Mouse (Mus musculus) fat pad, adult 2 months (tissue): Measurements from ENCODE around the gene Ndufaf5.
A peak's percentile ranks its signal among the peaks of the same experiment; 100 is the strongest.
"Not testable (repeated sequence)": the region's sequence is repeated elsewhere in the genome, so short reads cannot be mapped to it uniquely, and the experiment has no call there.

ENCODE experiments used
- DNase-seq: peaks from one replicate; pipeline ENCODE4 v3.0.0-alpha.2; 2011; ENCODE audit warnings: low read depth, low spot score; ENCODE audit errors: extremely low read depth

Ndufaf5 gene

DNA sequence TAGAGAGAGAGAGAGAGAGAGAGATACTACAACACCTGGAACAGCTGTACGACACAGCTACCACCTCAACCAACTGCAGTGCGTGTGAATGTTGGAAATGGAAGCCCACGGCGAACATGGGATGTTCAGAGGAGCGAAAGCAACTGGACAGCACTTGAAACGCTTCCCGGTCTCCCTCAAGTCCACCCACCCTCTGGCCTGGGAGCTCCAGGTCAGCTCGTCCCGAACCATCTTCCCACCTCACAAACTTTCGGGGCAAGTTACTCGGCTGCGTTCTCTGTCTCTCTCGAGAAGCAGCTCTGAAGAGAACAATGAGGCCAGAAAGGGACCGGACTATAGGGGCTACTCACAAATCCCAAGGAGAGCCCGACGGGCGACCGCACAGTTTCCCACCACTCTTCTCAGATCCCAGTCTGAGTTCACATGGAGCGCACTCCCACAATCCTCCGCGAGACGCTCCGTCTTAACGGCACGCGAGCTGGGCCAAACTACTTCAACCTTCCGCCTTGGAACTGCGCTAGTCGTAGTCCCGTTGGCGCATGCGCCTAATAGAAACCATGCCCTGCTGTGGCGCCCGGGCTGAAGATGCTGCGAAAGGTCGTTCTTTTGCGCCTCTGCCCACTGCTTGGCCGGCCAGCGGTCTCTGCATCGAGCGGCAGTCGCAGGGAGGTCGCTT lies at the start of gene Ndufaf5, which contains the start of gene Esf1:
Ndufaf5 (plus strand) TSS at position 523 of the 676 bp plus-strand sequence.
Esf1 (minus strand) TSS at position 438 of the 676 bp plus-strand sequence.
- peak; percentile 52 for DNase-seq

DNA sequence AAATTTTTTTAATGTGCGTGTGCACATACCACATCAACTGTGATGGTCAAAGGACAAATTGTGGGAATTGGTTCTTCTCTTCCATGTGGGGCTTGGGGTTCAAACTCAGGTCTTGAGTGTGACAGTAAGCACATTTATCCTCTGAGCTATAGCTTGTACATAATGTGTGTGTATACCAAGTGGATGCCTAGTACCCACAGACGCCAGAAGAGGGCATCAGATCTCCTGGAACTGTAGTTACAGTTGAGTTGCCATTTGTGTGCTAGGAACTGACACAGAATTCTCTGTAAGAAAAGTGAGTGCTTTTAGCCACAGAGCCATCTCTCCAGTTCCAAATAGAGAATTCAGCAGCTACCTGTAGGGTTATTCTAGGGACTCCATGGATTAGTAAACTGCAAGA lies 44.9 kb upstream of the Ndufaf5 start:
- DNase-seq: no peak

DNA sequence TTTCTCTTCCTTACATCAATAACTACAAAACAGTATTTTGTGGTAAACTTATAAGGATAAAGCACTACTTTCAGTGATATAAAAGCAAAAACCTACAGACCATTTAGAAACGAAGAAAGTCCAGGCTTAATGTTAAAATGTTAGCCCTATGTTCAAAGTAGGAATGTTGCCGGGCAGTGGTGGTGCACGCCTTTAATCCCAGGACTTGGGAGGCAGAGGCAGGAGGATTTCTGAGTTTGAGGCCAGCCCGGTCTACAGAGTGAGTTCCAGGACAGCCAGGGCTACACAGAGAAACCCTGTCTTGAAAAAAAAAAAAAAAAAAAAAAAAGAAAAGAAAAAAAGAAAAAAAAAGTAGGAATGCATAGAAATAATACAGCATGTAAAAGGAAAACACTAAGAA lies 18.7 kb upstream of the Ndufaf5 start, which contains the start of gene Gm17374:
Gm17374 (plus strand) TSS at position 301 of the 400 bp plus-strand sequence.
- DNase-seq: not testable (repeated sequence)

- no peak for DNase-seq
Observed at GRCm38 (mm10) chr2:140159186-140159730, 11.2 kb upstream of the Ndufaf5 start.

GRCm38 (mm10) chr2:140163351-140163854 lies 7.0 kb upstream of the Ndufaf5 start:
- no peak for DNase-seq

GRCm38 (mm10) chr2:140169057-140169456 lies 1.4 kb upstream of the Ndufaf5 start:
- DNase-seq: no peak

DNA sequence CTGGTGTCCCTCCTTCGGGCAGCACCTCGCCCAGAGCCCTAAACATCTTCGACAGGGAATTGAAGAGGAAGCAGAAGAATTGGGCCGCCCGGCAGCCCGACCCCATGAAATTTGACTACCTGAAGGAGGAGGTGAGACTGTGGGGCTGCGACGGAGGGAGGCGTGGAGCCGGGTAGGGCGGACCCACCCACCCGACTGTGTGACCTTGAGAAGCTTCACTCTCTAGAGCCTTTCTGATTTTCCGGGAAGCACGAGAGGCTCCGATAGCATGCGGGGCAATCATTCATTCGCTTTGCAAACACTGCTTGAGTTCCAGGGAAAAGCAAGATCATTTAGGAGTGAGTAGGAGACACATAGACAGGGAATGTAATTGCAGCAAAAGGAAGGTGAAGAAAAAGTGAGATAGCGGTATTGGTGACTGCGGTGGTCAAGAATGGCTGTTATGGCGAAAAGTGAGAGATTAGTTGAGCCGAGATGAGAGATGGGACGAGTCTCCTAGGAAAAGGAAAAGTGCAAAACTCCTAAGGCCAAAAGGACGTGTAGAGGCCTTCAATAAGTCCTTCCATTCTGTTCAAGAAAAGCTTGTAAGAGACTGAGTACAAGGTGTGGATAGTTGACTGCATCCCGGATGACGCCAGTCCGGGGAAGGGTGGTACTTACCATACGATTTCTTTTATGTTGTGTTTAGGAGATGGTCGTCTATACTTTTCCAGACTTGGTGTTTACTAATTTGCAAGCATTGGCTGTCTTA lies 529 bp downstream of the Ndufaf5 start:
- no peak for DNase-seq

GRCm38 (mm10) chr2:140185685-140186210 lies 15.3 kb downstream of the Ndufaf5 start:
- DNase-seq: not testable (repeated sequence)

DNA sequence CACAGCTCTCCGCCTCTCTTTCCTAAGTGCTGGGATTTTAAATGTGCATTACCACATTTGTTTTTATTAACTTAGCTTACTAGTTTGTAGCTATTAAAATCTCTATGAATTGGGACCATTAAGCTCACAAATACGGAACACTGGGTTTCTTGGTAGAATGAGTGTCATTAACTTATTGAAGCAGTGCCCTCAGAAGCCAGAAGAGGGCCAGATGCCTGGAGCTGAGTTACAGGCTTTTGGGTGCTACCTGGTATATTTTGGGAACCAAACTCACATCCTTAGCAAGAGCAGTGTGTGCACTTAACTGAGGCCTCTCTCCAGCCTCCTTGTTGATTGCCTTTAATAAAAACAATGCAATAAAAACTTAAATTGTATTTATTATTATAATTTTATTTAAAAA lies 30.3 kb downstream of the Ndufaf5 start:
- no peak for DNase-seq

DNA sequence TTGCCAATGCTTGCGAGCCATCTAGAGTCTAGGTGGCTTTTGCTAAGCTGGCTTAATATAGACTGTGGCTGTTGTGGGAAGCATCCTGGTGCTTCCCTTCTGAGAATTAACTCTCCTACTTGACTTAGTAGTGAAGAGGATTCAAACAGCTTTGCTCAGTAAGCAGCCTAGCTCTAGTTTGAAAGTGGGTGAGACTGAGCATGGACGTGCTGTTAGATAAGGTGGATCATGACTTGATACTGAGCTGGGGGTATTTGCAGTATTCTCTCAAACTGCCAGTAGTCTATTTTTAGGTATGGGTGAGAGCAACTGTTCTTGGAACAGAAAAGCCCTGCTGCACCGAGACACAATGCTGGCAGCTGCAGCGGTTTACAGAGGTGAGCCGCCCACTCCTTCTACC lies 32.1 kb downstream of the Ndufaf5 start:
- peak; percentile 3 for DNase-seq

GRCm38 (mm10) chr2:140203756-140204155 lies 33.3 kb downstream of the Ndufaf5 start:
- no peak for DNase-seq

GRCm38 (mm10) chr2:140214519-140215027 lies 44.1 kb downstream of the Ndufaf5 start:
- DNase-seq: no peak

DNA sequence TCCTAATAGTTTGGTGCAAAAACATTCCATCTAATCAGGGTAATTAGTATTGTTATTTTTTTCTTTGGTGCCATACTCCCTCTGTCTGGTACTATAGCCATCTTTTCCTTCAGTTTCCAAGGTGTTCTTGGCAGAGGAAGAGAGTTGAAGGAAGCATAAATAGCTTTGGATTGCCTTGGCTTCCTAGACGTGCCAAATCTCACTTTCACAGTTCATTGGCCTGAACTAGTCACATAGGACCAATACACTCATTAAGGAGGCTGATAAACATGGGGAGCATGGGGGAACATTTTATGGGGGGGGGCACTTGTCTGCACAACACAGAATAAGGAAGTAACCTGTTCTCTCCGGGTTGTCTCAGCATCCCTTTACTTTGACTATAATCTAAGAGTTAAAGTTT lies 45.0 kb downstream of the Ndufaf5 start:
- no peak for DNase-seq

- DNase-seq: no peak
Observed at GRCm38 (mm10) chr2:140215965-140216364, 45.5 kb downstream of the Ndufaf5 start.

DNA sequence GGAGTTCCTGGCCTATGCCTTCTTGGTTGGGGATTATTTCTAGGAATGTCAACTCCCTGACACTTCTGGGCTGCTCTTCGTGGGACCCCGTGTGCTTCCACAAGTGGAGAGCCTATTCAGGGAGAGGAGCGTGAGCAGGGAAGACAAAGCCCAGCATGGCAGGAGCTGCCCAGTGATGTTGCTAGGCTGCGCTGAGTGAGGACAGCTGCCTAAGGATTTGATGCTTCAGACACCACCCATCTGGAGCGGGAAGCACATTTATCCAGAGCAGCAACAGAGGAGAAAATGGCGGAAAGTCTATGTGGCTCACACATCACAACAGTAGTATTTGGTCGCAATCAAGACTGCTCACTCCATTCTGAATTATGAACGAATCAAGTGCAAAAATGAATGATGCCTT lies 49.9 kb downstream of the Ndufaf5 start:
- no peak for DNase-seq

- DNase-seq: no peak
Observed at GRCm38 (mm10) chr2:140230295-140230694, 59.8 kb downstream of the Ndufaf5 start.

DNA sequence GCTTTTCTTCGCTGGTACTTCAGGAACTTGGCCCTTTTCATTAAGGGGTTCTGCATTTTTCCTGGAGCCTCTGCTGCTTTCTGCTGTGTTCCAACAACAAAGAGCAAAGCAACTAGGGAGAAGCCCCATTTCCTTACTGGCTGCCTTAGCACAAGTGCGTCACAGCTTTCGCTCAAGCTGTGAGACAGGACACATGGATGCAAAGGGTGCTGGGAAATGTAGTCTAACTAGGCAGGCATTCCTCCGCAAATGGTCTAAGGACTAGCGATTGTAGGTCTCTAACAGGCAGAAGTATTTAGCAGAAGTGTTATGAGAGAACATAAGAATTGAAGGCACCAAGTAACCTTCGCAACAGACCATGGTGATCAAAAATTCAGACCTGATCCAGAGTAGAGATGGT lies 66.8 kb downstream of the Ndufaf5 start:
- DNase-seq: no peak

DNA sequence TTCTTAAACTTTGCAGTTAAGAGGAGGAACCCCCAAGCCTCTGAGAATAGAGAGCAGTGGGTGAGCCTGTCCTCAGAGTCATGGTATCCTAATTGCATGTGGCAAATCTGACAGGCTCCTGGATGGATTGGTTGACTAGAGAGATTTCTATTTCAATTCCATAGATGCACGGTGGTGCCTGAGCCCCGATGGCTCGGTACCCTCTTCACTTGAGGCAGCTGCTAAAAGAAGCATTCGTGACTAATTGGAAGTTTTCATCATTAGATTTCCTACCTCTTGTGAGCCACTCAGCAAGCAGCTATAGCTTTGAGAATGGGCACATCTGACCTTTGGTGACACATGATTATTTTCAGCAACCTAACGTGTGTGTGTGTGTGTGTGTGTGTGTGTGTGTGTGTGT lies 71.9 kb downstream of the Ndufaf5 start:
- DNase-seq: no peak

DNA sequence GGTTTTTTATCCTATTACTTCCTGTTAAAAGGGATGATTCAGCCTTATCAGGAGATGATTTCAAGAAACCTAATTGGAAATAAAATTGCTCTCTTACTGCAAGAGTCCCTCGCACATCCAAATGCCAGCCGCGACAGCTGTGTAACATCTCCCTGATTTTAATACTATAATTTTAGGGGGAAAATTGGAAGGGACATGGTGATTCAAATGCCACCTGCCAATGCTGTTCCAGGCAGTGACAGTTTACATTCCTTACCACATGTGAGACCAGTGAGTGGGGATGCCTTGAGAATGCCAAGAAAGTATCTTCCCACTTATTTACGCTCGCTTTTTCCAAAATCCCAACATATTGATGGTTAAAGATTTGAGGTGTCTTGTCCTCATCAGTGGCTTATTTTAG lies 72.7 kb downstream of the Ndufaf5 start:
- no peak for DNase-seq
